Mouse (Mus musculus) retina, embryonic 14.5 days (tissue): ENCODE results near the gene Cul7.

ENCODE experiments used
- DNase-seq: peaks from one replicate; pipeline ENCODE4 v3.0.0-alpha.2; 2015; ENCODE audit warnings: low spot score

The Cul7 gene

GRCm38 (mm10) chr17:46704887-46705835 lies 55.0 kb downstream of the Cul7 start, which contains the start of gene Ppp2r5d:
TSS of gene Ppp2r5d (minus strand) at chr17:46705111.
- peak; percentile 98 for DNase-seq

- DNase-seq: no peak
Observed at GRCm38 (mm10) chr17:46706375-46707089, 56.4 kb downstream of the Cul7 start.

GRCm38 (mm10) chr17:46710959-46711597 lies 60.9 kb downstream of the Cul7 start, which contains the start of gene Pex6:
TSS of gene Pex6 (plus strand) at chr17:46711463.
- DNase-seq: peak; percentile 96

DNA sequence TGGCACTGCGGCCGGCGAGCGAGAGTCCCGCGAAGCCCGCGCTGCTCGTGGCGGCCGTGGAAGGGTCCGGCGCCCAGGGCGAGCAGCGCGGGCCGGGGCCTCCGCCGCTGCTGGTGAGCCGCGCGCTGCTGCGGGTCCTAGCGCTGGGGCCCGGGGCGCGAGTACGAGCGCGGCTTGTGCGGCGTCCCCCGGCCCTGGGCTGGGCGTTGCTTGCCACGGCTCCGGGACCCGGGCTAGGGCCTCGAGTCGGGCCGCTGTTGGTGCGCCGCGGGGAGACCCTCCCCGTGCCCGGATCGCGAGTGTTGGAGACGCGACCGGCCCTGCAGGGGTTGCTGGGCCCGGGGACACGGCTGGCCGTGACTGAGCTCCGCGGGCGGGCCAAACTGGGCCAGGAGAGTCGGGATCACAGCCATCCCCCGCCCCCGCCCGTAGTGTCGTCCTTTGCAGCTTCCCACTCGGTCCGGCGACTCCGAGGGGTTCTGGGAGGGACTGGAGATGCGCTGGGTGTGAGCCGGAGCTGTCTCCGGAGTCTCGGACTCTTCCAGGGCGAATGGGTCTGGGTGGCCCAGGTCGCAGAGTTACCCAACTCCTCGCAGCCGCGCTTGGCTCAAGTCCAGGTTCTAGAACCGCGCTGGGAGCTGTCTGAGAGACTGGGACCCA lies 61.6 kb downstream of the Cul7 start:
- no peak for DNase-seq

DNA sequence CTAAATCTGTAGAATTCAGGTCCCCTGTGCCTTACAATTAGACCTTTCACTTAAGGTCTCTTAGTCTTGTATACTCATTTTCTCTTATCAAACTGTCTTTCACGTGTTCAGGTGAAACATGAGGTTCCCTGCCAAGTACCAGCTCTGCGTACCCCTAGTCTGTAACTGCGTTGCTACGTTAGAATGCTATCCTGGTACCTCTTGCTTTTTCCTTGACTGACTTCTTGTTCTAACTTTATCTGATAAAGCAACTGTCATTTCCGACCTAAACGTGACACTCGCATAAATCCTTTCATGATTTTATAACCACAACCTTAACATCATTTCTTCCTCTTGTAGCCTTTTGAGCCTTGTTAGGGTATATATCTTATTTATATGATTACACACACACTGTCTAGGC lies 62.3 kb downstream of the Cul7 start:
- DNase-seq: no peak

- DNase-seq: no peak
Observed at GRCm38 (mm10) chr17:46713849-46714248, 63.7 kb downstream of the Cul7 start.
